Mouse (Mus musculus): ENCODE results near the gene Nipsnap1. TPM values are rescaled to one million over a fixed set of nuclear protein-coding genes. Genes with fewer than 3 reads are reported as not detected.
A peak's percentile ranks its signal among the peaks of the same experiment; 100 is the strongest.

The Nipsnap1 gene
- total RNA-seq, 2 experiments from 2014 or later: 91.7 to 96.6 TPM

DNA sequence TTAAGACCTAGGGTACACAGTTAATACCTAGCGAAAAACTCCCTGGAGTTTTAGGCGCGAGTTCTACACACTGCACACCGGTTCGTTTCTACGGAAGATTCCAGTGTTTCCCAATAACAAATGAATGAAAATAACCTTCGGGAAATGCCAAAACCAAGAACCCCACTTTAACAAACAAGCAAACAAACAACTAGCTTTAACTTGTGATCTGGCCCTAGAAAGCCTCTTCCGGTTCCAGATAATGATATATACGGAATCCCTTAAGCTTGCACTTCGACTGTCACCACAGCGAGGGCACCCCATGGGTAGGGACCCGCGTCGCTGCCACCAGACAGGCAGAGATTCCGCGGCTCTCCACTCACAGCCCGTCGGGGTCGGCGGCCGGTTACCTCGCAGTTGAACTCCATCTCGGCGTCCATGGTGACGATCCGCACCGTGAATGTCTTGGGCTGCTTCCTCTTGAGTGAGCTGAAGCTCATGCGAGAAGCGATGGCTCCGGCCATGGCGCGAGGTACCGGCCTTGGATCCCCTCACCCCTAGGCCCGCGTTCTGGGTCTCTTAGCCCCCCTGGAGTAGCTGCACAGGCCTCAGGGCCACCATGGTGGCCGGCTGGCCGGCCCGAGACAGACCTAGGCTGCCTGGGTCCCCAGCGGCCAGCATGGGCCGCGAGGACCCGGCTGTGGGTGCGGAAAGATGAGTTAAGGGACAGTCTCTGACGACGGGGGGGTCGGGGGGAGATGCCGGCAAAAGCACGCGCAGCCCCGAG is 25.1 kb upstream of the Nipsnap1 start:
- Histone ChIP-seq H3K4me3 (peak overlapping the region; percentile 72), H3K27ac (peak overlapping the region; percentile 90)
- DNase-seq (ENCODE audit: low spot score in 2 of 2): no peak
- no peak for TF ChIP-seq CTCF (conservative IDR thresholded peaks at IDR 0.05)

GRCm38 (mm10) chr11:4849258-4849943 is 24.4 kb upstream of the Nipsnap1 start, which contains the start of gene Nf2:
Gene Nf2 (minus strand): TSS chr11:4849536.
- peak; percentile 95 to 99 for DNase-seq (ENCODE audit: low spot score in 2 of 2)
- peak; percentile 51 for TF ChIP-seq CTCF (conservative IDR thresholded peaks at IDR 0.05)
- peak within 1 kb of the TSS; percentile 90 for H3K27ac ChIP-seq

DNA sequence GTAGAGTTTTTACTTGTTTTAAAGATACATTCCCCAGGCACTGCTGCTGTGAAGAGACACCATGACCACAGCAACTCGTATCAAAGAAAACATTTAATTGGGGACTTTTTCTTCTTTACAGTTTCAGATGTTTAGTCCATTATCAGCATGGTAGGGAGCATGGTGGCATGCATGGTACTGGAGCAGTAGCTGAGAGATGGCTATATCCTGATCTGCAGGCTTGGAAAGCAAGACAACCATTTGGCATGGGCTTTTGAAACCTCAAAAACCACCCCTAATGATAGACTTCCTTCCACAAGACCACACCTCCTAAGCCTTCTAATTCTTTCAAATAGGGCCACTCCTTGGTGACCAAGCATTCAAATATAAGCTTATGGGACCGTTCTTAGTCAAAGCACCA is 23.3 kb upstream of the Nipsnap1 start:
- H3K4me3 ChIP-seq: no peak overlapping the region; the same call in 1 of the 2 replicates
- TF ChIP-seq CTCF (conservative IDR thresholded peaks at IDR 0.05): no peak
- no peak overlapping the region for H3K27ac ChIP-seq
- DNase-seq (ENCODE audit: low spot score in 2 of 2): no peak

More at GRCm38 (mm10) chr11:4849258-4849943, 24.4 kb upstream of the Nipsnap1 start, which contains the start of gene Nf2:
- H3K4me3 ChIP-seq: peak within 1 kb of the TSS; percentile 72

- no peak overlapping the region for H3K27ac ChIP-seq
- no peak overlapping the region for H3K4me3 ChIP-seq
- no peak for DNase-seq (ENCODE audit: low spot score in 2 of 2)
- no peak for TF ChIP-seq CTCF (conservative IDR thresholded peaks at IDR 0.05)
Measured at GRCm38 (mm10) chr11:4853021-4853420, 20.7 kb upstream of the Nipsnap1 start.

- no peak overlapping the region for H3K4me3 ChIP-seq
- TF ChIP-seq CTCF (conservative IDR thresholded peaks at IDR 0.05): no peak
- no peak overlapping the region for H3K27ac ChIP-seq
- no peak for DNase-seq (ENCODE audit: low spot score in 2 of 2)
Measured at GRCm38 (mm10) chr11:4854181-4854580, 19.6 kb upstream of the Nipsnap1 start.

- H3K27ac ChIP-seq: no peak overlapping the region
- TF ChIP-seq CTCF (conservative IDR thresholded peaks at IDR 0.05): no peak
- no peak for DNase-seq (ENCODE audit: low spot score in 2 of 2)
- H3K4me3 ChIP-seq: no peak overlapping the region
Measured at GRCm38 (mm10) chr11:4858416-4858815, 15.3 kb upstream of the Nipsnap1 start.

DNA sequence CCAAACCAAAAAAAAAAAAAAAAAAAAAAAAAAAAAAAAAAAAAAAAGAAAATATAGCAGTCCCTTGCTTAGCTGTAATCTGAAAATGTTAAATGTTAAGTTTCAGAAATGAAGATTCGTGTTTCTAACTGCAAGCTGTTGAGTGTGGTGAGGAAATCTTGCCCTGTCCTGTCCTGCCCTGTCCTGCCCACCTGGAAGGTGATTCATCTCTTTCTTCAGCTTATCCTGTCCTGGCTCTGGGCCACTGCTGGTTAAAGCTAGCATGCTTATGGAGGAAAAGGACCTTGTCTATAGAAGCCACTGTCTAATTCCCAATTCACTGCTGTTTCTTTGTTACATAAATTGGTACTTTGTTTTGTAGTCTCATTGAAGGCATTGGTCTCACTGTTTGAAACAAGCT is 12.8 kb upstream of the Nipsnap1 start:
- Histone ChIP-seq H3K4me3 (no peak overlapping the region), H3K27ac (no peak overlapping the region)
- no peak for DNase-seq (ENCODE audit: low spot score in 2 of 2)
- no peak for TF ChIP-seq CTCF (conservative IDR thresholded peaks at IDR 0.05)

DNA sequence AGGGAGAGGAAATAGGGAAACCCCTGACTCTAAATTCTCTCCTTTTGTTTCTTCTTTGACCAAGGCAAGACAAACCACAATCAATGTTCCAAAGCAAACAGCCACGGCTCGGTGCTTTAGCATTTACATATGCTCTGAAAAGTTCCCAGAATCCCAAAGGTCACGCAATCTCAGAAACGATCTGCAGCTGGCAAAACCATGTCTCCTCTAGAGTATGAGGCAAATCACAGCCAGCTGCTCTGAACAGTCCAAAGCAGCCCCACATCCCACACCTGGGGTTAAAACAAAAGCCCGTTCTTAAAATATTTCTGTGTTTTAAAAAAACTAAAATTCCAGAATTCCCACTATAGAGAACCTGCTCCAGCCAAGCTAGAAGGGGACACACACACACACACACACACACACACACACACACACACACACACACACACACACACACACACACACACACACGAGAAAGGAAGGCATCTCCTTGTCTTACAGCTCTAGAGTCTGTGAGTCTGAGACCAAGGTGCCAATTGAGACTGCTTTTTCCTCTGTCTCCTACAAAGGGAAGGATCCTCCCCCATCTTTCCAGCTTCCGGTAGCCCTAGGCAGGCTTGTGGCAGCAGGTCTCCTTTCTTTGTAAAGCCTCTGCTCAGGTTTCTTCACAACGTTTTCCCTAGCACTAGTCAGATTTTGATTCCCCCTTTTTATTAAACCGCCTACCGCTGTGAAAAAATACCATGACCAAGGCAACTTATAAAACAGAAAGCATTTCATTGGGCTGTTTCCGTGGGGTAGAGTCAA is 11.7 kb upstream of the Nipsnap1 start:
- TF ChIP-seq CTCF (conservative IDR thresholded peaks at IDR 0.05): no peak
- no peak for DNase-seq (ENCODE audit: low spot score in 2 of 2)
- Histone ChIP-seq H3K27ac (no peak overlapping the region), H3K4me3 (no peak overlapping the region)

DNA sequence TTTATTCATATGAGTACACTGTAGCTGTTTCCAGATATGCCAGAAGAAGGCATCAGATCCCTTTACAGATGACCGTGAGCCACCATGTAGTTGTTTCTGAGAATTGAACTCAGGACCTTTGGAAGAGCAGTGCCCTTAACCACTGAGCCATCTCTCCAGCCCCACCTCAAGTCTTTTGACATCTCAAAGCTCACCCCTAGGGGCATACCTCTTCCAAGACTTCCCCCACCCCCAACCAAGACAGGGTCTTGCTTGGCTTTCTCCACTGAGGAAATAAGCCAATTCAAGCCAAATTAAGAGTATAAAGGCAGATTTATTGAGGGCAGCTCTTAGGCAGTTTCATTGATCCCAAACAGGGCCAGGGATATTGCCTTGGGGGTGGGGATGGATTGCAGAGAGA is 11.0 kb upstream of the Nipsnap1 start:
- DNase-seq (ENCODE audit: low spot score in 2 of 2): no peak
- no peak overlapping the region for H3K27ac ChIP-seq
- no peak overlapping the region for H3K4me3 ChIP-seq
- no peak for TF ChIP-seq CTCF (conservative IDR thresholded peaks at IDR 0.05)

GRCm38 (mm10) chr11:4865645-4866251 is 8.0 kb upstream of the Nipsnap1 start:
- H3K27ac ChIP-seq: no peak overlapping the region
- peak; percentile 67 to 75 for DNase-seq (ENCODE audit: low spot score in 2 of 2)
- H3K4me3 ChIP-seq: no peak overlapping the region
- peak; percentile 93 for TF ChIP-seq CTCF (conservative IDR thresholded peaks at IDR 0.05)

DNA sequence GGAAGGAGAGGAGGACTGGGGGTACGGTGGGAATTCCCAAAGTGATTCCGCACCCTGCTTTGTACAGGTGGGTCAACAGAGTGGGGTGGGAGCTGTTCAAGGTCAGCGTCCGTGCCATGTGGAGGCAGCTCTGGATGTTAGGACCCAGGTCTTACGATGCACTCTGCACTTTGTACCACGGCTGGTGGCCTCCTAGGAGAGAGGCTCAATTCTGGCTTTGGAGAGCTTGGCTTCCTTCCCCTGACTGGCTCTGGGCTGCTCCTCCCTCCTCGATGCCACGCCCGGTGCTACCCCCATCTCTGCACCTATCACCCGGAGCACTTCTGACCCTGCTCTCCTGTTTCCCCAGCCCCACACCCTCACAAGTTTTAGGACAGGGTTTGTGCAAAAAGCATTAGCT is 800 bp downstream of the Nipsnap1 start:
- no peak for TF ChIP-seq CTCF (conservative IDR thresholded peaks at IDR 0.05)
- no peak for DNase-seq (ENCODE audit: low spot score in 2 of 2)
- no peak overlapping the region for H3K27ac ChIP-seq
- peak overlapping the region; percentile 85 for H3K4me3 ChIP-seq

GRCm38 (mm10) chr11:4881087-4881486 is 7.3 kb downstream of the Nipsnap1 start:
- no peak overlapping the region for H3K4me3 ChIP-seq
- no peak overlapping the region for H3K27ac ChIP-seq
- DNase-seq (ENCODE audit: low spot score in 2 of 2): no peak
- TF ChIP-seq CTCF (conservative IDR thresholded peaks at IDR 0.05): no peak
